Mouse (Mus musculus) cerebellum, adult 2 months (tissue): ENCODE measurements around the gene Slc6a6.

ENCODE experiments used
- CTCF ChIP-seq: fragments of 200-500 bp; IDR thresholded peaks from 2 replicates; pipeline ENCODE4 v1.5.1; 2011; ENCODE audit warnings: low read depth, mild to moderate bottlenecking, control low read depth, low read length, moderate library complexity, borderline replicate concordance; ENCODE audit not compliant: insufficient read depth
- POLR2A ChIP-seq: fragments of 200-500 bp; IDR thresholded peaks from 2 replicates; pipeline ENCODE4 v1.6.1; 2011; ENCODE audit warnings: low read length, control low read depth, borderline replicate concordance; ENCODE audit not compliant: insufficient read depth

DNA sequence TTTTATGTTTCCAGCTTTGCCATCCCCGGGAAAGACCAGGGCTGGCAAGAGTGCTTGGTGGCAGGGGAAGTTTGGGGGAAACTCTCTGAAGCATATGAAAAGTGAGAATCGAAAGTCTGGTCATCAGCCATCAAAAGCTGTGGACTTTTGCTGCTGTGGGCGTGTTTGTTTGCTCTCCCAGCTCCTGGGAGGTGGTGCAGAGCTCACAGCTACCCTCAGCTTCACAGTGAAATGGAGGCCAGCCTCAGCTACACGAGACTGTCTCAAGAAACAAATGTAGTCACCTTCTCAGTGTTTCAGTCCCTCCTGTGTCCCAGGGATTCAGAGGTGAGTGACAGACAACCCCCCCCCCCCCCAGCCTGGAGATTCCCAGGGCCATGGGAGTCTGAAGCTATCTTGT, 21.8 kb downstream of the Slc6a6 start:
- no peak for TF ChIP-seq POLR2A
- TF ChIP-seq CTCF: no peak
